Mouse (Mus musculus): Measurements from ENCODE around the gene 2010111I01Rik.
A peak's percentile ranks its signal among the peaks of the same experiment; 100 is the strongest.

Gene 2010111I01Rik

DNA sequence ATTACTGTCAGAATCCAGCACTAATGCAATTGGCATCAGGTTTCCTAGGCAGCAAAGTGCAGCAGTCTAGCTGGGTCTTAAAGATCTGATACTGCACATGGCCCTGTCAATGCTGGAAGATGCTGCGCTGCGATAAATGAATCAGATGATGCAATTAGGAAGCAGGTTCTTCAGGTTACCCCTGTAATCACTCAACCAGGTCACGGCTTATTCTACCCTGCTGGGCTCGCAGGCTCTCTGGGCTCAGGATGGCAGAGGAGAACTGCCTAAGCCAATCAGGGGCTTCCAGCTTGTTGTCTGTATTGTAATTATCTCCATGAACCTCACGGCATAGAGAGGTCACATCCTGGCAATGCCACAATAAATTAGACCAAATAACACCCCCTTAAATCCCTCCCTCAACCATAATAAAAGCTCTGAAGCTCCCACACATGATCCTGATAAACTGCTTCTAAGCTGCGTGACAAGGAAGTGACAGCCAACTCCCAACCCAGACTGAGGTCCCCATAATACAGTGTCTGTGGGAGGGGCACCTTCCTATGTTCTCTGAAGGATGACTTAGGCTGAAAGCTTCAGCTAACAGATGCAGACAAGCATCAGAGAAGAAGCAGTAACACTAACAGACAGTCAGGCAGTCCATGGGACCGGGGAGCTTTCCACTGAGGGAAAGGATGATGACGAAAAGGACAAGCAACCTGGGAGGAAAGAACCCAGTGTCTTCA, 372.7 kb downstream of the 2010111I01Rik start:
- DNase-seq (ENCODE audit: low read depth, low spot score): no peak

DNA sequence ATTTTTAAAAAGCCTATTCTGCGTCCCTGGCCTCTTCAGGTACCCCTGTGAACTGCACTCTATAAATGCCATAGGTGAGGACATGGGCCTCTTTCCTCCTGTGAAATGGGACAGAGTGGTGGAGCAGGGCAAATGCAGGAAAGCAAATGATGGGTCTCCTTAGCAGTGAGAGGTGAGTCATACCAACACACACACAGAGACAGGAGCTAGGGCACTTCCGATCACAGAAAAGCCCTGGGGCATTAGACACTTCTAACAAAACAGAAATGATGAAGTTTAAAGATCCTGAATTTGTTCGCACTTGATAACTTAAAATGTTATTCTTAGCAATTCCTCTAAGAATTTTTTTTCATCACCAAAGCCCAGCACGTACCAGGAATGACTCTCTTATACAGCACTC, 375.3 kb downstream of the 2010111I01Rik start:
- no peak for DNase-seq (ENCODE audit: low read depth, low spot score)

DNA sequence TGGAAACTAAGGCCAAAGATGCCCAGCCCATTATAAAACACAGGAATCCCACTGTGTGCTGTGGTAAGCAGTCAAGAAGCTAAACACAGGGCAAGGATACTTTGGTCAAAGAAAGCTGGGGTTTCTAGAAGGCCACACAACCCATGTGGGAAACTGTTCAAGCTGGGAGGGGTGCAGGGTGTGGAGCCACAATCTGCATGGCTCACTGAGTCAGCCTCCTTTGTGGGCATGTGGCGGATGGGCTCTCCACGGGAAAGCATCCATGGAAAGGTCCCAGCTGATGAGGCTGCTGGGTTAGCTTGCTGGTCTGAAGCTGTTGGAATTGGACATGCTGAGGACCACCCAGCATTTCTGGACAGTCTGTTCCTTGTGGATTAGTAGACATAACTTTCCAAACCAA, 378.1 kb downstream of the 2010111I01Rik start:
- no peak for DNase-seq (ENCODE audit: low read depth, low spot score)

DNA sequence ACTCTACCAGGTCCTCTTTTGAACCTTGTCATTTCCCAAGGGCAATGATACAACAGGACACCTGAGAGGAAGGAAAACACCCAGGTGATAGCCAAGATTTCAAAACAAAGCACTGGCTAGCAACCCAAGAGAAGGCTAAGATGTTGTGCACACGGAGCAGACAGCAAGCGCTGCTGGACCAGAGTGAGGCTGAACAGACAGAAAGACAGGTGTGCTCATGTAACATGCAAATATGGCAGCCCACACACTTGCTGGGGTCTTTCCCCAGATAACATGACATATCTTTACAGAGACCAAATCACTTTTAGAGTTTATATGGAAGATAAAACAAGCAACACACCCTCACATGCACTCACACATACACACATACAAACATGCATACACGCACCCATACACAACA, 379.8 kb downstream of the 2010111I01Rik start:
- no peak for DNase-seq (ENCODE audit: low read depth, low spot score)

DNA sequence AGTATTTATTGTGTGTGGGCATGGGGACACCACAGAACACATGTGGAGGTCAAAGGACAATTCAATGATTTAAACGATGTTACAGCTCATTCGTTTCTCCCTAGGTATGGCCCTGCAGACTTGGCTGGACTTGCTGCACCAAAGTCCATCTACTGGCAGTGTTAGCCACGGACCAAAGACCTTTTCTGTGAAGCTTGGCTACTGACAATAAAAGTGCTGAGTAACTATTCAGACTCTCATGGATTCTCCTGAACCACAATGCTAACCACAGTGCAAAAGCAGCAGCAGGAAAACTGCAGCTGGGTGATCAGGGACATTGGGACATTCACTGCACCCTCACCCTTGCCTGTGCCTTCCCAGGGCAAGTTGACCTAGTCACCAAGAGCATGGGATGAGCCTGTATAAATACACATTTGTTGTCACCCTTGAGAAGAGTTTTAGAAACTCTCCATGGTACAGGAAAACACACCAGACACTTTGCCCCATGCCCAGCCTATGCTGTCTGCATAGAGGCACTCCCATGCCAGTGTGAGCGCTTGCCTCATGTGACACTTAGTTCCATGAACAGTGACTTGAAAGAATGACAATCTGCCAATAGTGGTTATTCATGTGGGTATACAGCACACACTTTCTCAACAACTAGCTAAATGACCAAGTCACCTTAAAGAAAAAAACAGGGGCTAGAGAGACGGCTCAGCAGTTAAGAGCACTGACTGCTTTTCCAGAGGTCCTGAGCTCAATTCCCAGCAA, 381.0 kb downstream of the 2010111I01Rik start:
- DNase-seq (ENCODE audit: low read depth, low spot score): no peak

DNA sequence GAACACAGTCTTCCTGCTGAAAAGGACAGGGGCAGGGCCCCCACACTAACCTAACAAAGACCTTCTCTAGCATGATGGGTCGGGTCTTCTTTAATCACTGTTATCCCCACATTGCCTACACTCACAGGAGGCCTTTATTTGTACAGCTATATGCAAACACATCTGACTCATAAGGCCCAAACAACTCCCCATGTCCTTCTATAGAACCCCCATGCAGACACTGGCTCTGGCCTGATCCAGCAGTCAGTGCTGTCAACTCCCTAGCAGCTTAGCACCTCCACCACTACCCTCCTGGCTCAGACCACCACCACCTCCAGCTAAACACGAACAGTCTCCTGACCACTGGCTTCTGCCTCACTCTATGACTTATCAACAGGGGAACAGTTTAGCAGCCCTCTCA, 382.9 kb downstream of the 2010111I01Rik start:
- DNase-seq (ENCODE audit: low read depth, low spot score): no peak

DNA sequence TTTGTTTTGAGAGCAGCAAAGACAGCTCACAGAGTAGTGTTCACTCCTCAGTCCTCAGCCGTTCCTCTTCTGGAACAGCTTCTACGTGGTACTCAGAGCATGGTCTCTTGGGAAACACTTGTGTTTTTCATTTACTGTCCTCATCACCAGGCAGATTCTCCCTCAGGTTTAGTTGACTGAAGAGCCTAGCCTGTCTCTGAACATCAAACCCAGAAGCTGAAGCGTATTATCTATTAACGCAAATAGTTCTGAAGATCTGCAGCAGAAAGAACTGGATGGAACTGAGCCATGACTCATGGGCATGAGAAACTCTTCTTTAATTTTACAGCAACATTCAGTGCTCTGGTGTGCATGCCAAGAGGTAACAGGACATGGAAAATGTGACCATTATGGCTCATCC, 385.4 kb downstream of the 2010111I01Rik start:
- DNase-seq (ENCODE audit: low read depth, low spot score): no peak

DNA sequence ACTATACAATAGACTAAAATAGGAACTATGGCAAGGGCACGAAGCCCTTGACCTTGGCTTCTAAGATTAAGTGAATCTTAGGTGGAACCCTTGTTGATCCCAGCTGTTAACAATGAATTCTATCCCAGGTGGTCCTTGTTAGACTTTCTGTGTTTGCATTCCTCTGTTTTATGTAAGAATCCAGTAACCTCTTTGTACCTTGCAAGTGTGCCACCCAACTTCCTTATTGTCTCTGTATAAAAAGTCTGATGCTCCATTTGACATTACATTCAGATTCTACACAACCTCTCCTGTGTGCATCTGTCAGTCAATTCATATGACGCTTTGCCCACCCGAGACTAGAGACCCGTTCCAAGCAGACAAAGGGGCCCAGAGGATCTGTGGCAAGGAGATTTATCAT, 388.6 kb downstream of the 2010111I01Rik start:
- DNase-seq (ENCODE audit: low read depth, low spot score): peak; percentile 82

DNA sequence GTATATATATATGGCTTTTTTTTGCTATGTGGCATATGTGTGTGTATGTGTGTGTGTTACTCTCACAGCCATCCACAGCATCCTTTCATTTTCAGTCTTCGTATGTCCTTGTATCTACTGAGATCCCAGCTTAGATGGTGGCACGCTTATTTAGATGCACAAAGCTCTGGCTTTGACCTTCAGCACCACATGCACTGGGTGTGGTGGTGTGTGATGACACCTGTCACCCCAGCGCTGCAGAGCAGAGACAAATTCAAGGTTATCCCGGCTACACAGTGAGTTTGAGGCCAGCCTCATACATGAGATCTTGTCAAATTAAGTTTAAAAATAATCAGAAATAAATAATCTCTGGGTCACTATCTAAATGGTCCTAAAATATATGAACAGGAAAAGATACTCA, 391.4 kb downstream of the 2010111I01Rik start:
- DNase-seq (ENCODE audit: low read depth, low spot score): peak; percentile 36

DNA sequence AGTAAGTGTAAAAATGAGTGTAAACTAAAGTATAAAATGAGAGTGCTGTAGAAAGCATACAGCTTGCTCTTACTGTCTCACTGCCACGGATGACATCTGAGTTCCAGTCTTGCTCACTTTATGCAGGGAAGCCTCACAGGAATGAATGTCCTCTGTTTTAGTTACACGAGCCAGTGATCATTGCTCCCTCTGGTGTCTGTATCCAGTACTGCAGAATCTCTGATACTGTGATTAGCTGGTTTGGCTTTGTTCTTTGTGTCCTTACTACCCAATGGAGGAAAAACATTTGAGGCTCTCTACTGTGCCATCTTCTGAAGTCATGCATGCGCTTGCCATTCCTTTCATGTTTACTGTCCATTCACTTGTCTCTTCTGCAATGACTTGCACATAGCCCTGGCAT, 391.9 kb downstream of the 2010111I01Rik start:
- DNase-seq (ENCODE audit: low read depth, low spot score): peak; percentile 84

DNA sequence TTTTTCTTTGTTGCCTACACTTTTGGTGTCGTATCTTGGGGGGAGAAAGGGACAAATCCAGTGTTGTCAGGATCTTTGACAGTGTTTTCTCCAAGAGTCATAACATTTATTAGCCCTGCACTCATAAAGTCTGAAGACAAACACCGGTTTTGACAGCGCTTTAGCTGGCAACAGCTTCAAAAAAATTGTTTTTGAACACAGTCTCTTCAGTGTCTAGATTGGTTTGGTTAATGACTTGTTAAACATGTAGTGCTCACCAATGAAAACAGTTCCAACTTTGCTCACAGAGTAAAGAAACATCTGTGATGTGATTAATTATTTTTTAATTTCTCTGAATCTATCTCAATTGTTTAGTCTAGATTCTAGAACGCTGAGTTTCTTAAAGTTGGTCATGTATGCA, 394.7 kb downstream of the 2010111I01Rik start:
- no peak for DNase-seq (ENCODE audit: low read depth, low spot score)

DNA sequence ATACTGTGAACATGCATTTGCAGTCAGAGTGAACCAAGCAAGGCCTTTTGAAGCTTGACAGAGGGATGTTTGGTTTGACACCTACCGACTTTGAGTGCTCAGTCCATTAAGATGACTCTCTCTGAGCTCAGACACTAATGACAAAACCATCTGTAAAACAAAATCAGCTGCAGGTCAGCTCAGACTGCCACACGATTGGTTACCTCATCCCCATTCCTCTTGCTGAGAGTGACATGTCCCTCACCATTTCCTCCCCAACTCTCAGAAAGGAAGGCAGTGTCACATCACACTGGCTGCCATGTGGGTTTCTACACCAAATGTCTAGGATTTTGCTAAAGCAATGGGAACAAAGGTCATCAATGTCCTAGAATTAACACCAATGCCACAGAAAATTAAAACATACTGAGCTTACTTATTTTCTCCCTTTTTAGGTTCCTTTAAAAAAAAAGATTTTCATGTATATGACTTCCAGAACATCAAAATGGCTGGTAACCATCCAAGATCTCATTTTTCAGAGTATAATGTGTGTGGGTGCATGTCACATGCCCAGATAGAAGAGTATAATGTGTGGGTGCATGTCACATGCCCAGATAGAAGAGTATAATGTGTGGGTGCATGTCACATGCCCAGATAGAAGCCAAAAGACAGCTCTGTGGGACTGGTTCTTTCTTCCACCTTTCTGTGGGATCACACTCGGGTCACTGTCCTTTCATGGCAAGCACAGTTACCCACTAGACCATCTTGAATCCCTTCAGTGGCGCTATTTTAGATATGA, 395.6 kb downstream of the 2010111I01Rik start:
- no peak for DNase-seq (ENCODE audit: low read depth, low spot score)

DNA sequence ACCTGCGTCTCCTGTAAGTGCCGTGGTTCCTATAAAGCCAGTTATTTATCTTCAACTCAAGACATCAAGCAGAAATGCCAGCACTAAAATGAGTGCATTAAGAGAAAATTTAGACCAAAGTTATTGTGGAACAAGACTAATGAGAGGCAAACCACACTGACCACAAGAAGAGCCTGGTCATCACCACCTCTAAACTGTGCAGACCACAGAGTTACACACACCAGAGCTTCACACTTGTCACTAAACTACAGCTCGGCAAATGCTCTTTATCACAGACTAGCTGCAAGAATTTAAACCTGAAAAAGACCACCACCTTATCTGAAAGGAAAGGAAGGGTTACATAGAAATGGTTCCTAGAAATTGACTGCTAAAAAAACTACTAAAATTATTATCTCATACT, 397.1 kb downstream of the 2010111I01Rik start:
- no peak for DNase-seq (ENCODE audit: low read depth, low spot score)

DNA sequence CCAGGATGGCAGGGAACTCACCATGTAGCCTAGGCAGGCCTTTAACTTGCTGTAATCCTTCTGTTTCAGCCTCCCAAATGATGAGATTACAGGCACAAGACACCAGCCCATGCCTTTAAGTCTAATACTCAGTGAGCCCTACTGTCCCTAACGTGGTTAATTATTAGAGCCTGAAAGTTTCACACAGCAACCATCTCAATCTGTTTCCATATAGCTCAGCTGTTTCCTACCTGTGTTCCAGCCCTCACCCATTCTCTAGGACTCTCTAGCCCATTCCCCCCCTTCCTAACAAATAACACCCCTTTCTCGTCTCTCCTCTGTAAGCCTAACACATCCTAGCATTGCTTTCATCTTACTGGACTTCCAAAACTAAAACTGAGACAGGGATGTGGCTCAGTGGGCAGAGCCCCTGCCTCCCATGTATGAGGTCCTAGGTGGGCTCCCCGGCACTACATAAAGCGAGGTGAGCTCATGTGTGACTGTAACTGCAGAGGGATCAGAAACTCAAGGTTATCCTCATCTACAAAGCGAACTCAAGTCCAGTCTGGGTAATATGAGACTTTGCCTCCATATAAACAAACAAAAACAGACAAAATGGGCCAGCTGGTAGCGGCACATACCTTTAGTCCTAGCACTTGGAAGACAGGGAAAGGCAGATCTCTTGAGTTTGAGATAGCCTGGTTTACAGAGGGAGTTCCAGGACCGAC, 408.9 kb downstream of the 2010111I01Rik start:
- no peak for DNase-seq (ENCODE audit: low read depth, low spot score)
